Mouse (Mus musculus): ENCODE data around the gene Top2a.

Top2a gene

DNA sequence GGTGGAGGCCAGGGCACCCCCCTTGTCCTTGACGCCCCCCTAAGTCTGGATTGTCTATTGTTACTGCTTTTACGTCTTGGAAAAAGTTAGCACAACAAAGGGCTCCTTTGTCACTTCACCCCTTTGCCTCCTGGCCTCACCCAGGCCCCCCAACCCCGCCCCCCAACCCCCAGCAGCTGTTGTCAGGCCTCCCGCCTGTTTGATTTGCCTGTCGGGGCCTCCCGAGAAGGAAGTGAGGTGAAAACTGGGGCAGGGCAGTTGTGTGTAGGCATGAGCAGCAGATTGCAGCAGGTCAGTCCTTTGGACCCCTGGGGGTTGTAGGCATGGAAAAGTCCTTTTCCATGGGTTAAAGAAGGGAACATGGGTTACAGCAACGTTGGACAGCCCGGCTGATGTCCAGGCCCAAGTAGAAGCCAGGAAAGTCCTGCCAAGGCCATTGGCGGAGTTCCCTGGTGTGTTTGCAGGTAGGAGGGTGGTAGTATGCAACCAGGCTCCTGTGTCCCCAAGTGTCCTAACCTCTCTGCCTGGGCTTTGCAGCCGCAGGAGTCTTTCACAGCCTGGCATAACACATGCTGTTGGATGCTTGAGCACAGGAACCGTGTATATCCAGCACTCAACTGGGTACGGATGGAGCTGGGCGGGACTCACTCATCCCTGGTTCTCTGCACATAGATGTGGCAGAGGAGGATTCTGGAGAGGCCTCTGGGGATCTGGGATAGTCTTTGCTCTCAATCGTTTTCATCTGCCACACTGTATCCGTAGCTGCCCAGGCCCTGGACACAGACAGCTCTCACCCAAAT lies 59.2 kb downstream of the Top2a start:
- DNase-seq (ENCODE audit: low read depth in 2 of 2, low spot score in 2 of 2), result no peak

DNA sequence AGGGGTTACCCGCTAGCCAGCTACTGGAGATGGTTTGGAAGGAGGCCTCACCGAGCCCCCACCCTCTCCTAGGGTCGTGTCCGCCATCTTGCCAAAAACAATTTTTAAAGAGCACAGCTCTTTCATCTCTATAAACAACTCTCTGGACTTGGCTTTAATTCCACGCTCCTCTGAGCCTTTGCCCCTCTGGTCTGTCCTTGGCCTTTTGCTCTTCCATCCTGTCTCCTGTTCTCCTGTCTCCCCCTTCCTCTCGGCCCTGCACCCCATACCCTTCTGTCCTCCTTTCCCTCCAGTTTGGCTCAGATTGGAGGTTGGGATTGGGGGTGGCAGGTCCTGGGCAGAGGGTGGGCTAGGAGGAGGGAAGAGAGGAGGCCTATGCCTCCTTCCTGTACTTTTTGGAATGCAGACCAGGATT lies 59.8 kb downstream of the Top2a start:
- no peak for DNase-seq (ENCODE audit: low read depth in 2 of 2, low spot score in 2 of 2)

DNA sequence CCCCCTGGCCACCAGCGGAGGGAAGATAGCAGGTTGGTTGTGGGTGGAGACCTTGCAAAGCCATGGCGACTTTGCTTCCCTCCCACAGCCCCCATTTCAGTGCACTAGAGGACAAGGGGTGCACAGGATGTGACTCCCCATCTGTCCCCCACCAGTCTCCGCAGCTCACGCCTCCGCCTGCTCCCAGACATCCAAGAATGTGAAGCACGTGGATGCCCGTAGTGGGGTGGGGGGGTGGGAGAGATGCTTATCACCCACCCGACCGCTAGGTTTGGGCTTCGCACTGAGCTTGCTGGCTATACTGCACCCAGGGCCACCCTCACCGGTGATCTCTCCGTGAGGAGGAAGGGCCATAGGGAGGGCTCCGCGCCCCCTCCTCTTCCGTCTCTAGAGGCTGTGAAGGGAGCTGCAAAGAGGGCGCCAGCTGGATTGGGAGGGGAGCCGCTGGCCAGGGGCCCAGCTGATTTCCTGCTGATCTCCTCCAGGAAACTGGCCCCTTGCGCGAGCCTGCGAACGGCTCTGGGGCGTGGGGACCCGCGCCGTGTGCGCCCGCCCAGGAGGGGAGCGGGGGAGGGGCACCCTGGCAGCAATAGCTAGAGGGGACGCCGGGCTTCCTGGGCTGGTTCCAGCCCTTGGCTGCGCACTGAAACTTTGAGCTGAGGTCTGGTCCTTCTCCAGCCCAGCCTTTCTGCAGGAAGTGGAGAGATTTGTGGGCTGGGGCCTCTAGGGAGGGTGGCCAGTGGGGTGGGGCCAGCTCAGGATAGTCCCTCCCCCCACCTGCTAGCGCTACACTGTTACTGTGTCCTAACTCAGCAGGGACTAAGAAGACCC lies 60.6 kb downstream of the Top2a start:
- no peak for DNase-seq (ENCODE audit: low read depth in 2 of 2, low spot score in 2 of 2)

DNA sequence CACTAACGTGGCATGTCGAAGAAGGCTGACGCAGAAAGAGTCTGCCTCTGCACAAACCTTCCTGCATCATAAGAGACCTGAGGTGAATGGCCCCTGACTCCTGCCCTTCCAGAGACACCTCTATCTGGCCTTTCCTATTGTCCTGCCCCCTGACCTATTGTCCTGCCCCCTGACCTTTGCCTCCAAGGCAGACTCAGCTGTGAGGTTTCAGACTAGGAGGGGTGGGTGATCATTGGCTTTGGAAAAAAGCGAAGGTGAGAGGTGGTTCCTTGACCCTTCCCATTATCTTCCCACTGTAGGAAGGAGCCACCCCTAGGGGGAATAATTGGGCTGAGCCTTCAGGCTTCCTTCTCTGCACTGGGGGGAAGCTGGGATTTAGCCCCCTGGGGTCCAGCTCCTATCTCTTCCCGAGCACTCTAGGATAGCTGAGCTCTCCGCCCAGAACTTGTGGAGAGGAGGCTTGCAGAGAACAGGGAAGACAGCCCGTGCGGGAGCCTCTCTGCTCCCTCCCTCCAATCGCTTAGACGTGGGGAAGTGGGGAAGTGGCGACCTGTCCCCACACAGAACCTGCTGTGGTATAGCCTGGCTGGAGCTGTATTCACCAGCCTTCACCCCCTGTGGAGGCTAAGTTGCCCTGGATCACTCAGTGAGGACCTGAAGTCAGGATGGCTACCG lies 61.4 kb downstream of the Top2a start:
- DNase-seq (ENCODE audit: low read depth in 2 of 2, low spot score in 2 of 2), result no peak

DNA sequence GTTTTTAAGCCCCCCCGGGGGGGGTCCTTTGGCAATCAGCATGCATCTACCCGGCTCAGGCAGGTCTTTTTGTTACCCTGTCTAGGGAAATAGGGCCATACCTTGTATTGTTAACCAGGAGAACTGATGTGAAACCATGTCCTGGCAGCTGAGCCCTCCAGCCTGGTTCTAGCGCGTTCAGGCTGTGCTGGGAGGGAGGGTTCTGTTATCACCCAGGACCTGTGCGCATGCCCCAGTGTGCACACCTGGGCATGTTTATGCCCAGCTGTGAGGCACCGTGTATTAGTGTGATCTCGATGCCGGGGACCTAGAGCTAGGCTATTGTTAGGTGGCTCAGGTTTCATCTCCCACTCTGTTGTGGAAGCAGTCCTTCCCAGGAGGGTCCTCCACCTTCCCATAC lies 62.2 kb downstream of the Top2a start:
- DNase-seq (ENCODE audit: low read depth in 2 of 2, low spot score in 2 of 2), result no peak

DNA sequence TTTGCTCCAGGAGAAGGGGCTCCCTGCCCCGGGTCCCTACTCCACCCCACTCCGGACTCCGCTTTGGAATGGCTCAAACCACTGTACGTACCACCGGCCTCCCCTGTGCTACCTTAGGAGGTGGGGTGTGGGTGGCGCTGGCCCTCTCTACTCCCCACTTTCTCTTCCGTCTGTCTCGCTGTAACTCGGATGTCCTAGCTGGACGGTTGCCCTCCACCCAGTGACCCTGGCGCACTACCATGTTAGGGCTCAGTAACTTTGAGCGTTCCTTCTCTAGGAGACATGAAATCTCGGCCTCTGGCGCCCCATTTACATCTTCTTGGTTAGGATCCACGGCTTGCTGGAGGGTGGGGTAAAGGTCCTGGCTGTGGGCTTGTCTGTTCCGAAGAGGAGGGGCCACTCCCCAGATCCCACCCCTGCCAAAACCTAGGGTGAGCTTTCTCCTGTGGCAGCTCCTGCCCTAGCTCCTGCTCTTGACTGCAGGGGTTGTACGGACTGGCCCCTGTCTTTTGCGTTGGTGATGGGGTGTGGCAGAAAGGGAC lies 62.9 kb downstream of the Top2a start:
- no peak for DNase-seq (ENCODE audit: low read depth in 2 of 2, low spot score in 2 of 2)

DNA sequence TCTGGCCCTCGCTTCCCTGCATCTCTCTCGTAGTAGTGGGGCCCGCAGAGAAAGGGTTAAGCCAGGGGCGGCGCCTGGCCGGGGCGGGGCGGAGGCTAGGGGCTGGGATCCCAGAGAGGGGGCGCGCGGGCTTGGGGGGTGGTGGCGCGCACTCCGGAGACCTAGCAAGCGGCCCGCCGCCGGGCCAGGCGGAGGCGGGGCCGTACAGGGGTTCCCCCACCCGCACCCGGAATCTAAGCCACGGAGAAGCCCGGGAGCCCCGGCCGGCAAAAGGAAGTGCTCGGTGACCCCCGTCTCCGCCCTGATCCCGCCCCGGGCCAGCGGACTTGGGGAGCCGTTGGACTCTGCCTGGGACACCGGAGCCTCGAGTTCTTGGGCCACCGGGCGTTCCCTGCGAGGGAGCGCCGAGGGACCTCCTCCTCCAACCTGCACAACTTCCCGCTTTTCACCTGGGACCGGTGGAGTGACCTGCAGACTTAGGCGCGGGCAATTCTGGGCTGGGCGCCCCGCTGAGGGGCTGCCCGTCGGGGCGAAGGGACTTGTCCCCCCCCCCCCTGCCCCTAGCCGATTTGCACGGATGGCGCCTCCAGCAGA lies 63.6 kb downstream of the Top2a start:
- DNase-seq (ENCODE audit: low read depth in 2 of 2, low spot score in 2 of 2), result no peak

DNA sequence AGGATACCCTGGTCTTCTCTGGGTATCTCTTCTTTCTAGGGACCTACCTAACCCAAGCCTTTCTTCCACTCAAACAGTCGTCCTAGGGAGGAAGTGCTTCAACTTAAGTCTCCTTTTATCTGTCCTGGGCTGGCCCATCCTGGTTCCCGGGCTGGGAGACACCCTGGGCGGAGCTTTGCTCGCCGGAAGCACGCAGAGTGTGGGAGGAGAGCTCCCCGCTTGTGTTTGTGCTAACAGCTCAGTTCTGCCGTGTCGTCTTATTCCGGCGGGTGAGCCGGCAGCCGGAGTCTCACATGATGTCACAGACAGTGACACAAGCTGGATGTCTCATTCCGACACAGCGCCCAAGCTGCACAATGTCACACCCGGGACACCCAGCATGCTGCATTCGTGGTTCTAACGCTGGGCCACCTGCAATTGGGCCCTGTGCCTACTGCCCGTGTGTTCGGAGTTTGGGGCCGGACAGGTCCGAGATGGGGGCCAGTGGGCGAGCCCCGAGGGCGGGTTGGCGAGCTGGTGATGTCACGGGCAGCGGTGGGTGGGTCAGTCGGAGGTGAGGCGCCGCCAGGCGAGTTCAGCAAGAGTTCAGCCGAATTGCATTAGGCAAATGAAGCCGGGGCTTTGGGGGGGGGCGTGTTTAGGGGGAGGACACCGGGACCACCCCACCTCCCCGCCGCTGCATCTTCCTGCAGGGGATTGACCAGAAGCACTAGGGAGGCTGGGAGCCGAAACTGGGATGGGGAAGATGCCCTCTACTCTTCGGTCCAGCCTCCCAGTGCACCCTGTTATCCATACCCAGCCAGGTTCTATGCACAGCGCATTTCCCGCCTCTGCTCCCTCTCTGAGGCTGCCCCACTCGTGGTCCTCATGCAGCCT lies 64.3 kb downstream of the Top2a start:
- DNase-seq (ENCODE audit: low read depth in 2 of 2, low spot score in 2 of 2), result peak; percentile 82 to 84

DNA sequence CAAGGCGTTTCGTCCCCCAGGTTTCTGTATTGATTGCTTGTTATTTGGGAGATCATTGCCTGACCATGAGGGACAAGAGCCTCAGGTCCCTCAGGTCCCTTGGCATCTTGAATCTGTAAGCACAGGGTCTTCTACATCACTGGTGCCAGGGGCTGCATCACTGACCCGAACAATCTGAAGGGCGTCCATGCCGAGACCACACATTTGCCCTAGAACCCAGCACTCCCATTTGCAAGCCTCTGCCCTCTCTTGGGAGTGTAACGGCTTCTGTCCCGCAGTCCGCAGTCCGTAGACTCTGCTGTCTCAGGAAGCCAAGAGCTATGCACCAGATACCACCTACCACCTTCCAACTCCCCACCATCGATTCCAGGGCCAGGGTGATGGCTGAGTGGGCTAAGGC lies 67.6 kb downstream of the Top2a start:
- DNase-seq (ENCODE audit: low read depth in 2 of 2, low spot score in 2 of 2), result no peak

DNA sequence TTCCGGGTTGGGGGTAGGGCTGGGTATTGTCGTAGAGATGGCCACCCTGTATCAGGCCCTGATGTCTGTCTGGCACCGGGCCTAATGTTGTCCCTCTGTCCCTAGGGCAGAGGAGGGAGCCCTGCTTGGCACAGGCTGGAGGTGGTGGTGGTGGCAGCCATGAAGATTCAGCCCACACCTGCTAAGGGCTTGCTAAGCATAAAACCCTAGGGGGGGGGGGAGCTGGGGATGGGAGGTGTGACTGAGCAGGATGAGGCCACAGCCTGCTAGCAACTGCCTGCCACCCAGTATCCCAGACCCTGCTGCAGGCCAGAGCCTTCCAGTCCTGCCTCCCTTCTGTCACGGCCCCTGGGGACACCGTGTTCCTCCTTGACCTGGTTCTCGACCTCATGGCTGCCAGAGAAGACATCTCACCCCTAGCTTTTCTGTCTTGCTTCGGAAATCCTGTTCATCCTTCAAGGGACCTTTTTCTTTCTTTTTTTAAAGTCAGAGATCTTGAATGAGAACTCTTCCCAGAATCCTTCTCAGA lies 68.2 kb downstream of the Top2a start:
- DNase-seq (ENCODE audit: low read depth in 2 of 2, low spot score in 2 of 2), result no peak

DNA sequence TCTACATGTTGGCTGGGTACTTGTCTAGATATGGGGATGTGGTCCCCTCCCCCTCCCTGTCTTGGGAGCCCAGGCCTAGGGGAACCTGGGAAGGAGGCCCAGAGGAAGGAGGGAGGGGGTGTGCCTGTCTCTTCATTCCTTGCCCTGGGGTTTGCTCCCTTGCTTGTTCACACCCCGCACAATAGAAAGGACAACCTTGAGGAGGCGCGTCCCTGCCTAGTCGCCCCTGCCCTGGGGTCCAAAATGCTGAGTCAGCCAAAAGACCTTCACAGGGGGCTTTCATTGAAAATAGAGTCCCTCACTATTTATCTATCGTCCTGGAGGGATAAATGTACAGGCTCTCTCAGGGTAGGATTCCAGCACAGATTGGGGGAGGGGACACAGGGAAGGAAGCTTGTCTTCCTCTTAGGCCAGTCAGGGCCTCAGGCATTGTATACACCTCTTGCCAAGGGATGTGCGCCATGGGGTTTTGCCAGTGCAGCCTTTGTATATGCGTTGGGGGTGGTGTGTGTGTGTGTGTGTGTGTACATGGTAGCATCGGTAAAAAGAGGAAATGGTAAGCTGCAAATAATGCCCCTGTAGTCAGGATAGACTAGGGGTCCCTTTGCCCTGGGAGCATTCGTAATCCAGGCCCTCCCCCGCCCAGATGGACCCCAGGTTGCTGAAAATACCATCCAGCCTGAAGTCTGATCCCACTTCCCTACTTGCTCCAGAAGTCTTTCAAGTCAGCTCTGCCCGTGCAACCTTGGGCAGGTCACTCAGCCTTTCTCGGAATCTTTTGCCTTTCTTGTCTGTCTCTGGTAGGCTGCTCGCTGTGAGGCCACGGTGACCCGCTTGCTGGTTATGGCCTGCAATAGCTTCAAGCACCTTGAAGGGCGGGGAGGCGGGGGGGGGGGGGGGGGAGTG lies 68.9 kb downstream of the Top2a start:
- DNase-seq (ENCODE audit: low read depth in 2 of 2, low spot score in 2 of 2), result no peak

DNA sequence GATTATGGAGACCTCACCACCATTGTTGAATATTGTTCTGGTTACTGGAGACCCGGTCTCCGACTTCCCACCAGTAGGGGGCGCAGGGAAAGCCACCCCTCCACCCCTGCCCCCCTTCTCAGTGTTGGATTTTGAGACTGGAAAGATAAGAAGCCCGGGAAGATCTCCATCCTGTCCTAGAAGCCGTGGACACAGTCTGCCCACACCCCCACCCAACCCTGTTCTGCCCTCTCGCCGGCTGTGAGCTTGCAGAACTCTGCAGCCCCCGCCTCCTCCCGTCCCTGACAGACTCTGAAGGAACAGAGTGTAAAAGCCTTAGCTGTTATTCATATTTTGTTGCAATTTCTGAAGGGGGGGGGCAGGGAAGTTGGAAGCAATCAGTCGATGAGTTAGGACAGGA lies 69.6 kb downstream of the Top2a start:
- DNase-seq (ENCODE audit: low read depth in 2 of 2, low spot score in 2 of 2), result peak in 1 of 2 experiments; percentile 50

DNA sequence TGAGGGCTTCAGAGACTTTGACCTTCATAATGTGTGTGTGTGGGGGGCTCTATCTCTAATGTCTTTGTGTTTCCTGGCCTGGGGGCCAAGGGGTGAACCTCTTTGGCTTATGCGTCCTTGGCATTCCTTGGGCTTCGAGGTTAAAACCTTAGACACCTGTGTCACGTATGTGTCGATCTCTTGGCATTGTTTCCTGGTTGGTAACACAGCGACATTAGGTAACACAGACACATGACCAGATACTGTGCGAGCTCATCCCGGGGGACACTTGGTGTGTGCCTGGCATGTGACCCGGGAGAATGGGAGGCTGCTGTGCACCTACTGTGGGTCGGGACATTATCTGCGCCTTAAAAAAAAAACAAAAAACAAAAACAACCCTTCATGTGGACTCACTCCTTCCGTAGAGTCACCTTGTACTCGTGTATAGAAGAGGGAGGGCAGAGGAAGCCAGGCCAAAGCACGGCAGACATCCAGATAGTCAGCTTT lies 70.1 kb downstream of the Top2a start:
- no peak for DNase-seq (ENCODE audit: low read depth in 2 of 2, low spot score in 2 of 2)

DNA sequence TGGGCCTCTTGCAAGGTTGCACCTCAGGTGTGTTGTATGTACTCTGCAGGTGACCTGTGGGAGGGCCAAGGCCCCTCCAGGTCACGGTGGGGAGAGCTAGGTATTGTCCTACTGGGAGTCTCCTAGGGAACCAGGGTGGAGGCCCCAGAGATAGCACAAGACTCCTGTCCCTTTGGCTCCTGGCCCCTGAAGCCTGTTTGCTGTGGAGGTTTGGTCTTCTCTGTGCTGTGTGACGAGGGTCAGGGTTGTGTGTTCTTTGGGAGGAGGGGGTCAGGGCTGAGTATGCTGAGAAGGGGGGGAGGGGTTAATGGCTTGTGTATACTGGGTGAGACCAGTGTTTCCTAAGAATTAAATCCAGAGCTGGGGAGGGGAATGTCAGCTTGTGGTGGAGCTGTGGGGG lies 70.6 kb downstream of the Top2a start:
- no peak for DNase-seq (ENCODE audit: low read depth in 2 of 2, low spot score in 2 of 2)

DNA sequence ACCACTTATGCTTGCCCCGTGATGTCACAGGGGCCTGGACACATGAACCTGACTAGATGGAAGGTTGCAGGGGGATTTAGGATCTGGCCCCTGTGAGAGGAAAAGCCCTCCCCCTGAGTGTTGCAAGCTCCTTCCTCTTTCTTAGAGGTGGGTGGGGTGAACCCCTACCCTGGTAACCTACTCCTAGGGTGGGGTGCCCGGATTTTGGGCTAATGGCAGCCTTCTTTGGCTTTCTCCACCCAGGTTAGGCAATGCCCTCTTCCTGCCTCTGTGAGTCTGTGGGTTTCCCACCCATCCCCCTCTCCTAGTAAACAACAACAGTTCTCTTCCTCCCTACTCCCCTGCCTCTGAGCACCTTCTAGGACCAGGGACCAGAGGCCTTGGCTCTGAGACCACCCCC lies 71.3 kb downstream of the Top2a start:
- no peak for DNase-seq (ENCODE audit: low read depth in 2 of 2, low spot score in 2 of 2)

DNA sequence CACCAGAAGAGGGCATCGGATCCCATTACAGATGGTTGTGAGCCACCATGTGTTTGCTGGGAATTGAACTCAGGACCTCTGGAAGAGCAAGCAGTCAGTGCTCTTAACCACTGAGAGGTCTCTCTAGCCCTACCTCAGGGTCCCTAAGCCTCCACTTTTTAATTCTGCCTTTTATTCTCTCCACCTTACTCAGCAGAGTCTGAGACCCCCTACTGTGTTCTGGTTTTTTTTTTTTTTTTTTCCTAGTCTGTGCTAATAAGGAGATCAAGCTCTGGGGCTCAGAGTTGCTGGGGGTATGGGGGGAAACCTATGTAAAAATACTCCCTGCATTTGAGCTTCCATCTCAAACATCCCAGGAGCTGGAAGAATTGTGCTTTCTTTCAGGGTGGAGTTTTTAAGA lies 71.9 kb downstream of the Top2a start:
- no peak for DNase-seq (ENCODE audit: low read depth in 2 of 2, low spot score in 2 of 2)

DNA sequence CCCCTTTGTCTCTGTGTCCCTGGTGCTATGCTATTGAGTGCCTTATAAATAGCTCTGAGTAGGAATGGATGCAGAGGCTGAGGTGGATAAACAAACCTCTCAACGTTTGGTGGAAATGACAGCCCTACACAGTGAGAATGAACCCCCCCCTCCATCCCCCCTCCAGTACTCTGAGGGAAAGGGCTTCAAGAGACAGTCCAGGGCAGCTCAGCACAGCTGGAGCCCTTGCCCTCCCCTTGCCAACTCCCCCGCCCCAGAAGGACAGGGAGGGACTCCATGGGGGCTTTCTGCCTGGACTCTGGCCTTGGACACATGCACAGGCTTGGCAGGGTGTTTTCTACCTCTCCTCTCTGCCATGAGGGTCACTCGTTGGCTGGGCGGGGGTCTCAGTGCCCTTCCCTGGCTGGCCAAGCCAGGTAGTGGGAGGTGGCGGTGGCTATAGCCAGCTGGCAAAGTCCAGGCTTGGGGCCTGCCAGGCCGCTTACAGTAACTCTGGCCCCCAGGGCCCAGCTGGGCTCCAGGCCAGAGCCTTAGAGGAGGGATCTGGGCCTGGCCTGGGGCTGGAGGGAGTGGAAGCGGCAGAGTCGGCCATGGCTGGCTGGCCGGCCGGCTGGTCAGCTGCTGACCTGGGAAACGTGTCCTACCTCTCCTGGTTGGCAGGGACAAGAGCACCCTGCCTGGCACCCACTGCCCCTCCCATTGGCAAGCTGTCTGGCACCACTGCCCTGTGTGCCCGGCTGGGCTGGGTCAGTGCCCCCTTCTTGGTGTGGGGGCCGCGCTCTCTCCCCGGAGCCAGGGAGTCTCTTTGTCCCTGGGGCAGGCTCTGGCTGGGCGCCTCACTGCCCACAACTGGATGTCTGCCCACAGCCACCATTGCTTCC lies 72.7 kb downstream of the Top2a start:
- DNase-seq (ENCODE audit: low read depth in 2 of 2, low spot score in 2 of 2), result no peak

DNA sequence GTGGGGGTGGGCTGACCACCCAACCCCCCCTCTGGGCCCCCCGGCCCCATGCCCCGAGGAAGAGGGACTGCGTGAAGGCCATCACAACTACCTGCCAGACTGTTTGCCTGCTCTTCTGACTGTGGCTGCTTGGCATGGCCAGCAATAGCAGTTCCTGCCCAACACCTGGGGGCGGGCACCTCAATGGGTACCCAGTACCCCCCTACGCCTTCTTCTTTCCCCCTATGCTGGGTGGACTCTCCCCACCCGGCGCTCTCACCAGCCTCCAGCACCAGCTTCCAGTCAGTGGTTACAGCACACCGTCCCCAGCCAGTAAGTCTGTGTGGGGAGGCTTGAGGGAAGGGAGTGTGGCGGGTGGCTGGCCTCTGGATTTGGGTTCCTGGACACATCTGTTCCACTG lies 73.5 kb downstream of the Top2a start:
- DNase-seq (ENCODE audit: low read depth in 2 of 2, low spot score in 2 of 2), result no peak

Measured in CD8-positive naive resting alpha-beta T cell, adult 2 months (primary cell).